ENCODE assay signal across 8 mouse cellular contexts in genomic region chr5:115215273-115216185, GRCm38 (mm10). TPM values are rescaled to one million over a fixed set of nuclear protein-coding genes. Genes with fewer than 3 reads are reported as not detected.
DNase-seq lines count a peak whose midpoint lies in the region; ATAC-seq and TF ChIP-seq lines count a peak whose summit lies in the region.

No protein-coding gene starts in this region.

- H3K9ac ChIP-seq in liver, embryonic 12.5 days, result no peak overlapping the region
- H3K9ac ChIP-seq in liver, postnatal 0 days (replicated peaks), result no peak overlapping the region
- 0 out of 2 replicates have a peak overlapping the region, but pooled peaks have one; percentile 22 for H3K9ac ChIP-seq in intestine, postnatal 0 days (ENCODE audit: low read depth, low read length)
- H3K9ac ChIP-seq in neural tube, embryonic 15.5 days (replicated peaks), result peak overlapping the region; percentile 61

- H3K4me3 ChIP-seq in cerebellum, adult 2 months (replicated peaks; ENCODE audit: insufficient read depth, low read depth, low read length), result peak overlapping the region; percentile 83
- no peak overlapping the region for H3K4me3 ChIP-seq in liver, embryonic 12.5 days
- no peak overlapping the region for H3K4me3 ChIP-seq in liver, postnatal 0 days (ENCODE audit: low read depth, low read length)
- peak overlapping the region; percentile 31; the same call in 1 of the 2 replicates for H3K4me3 ChIP-seq in intestine, postnatal 0 days (ENCODE audit: low read depth, low read length)
- peak overlapping the region; percentile 44 for H3K4me3 ChIP-seq in neural tube, embryonic 15.5 days (replicated peaks)

- WGBS in cerebellum, adult 2 months, result 17% methylated on average over 27 of the region's 27 CpGs
- WGBS in liver, embryonic 12.5 days (ENCODE audit: insufficient replicate concordance), result 30% methylated on average over 27 of the region's 27 CpGs
- WGBS in liver, postnatal 0 days (ENCODE audit: insufficient replicate concordance), result 28% methylated on average over 27 of the region's 27 CpGs
- WGBS in intestine, postnatal 0 days, result 29% methylated on average over 27 of the region's 27 CpGs
- 19% methylated on average over 27 of the region's 27 CpGs for WGBS in neural tube, embryonic 15.5 days

- no peak for TF ChIP-seq EP300 in liver, postnatal 0 days (IDR thresholded peaks at IDR 0.05; ENCODE audit: low read depth)

- peaks cover 8% of the 10 kb centered on the region for H3K9me3 ChIP-seq in liver, embryonic 12.5 days (replicated peaks)
- no peaks in the 10 kb centered on the region for H3K9me3 ChIP-seq in liver, postnatal 0 days (ENCODE audit: low read length)
- H3K9me3 ChIP-seq in intestine, postnatal 0 days (ENCODE audit: control insufficient read depth), result no peaks in the 10 kb centered on the region
- no peaks in the 10 kb centered on the region for H3K9me3 ChIP-seq in neural tube, embryonic 15.5 days (replicated peaks)

- peaks cover 17% of the 10 kb centered on the region; the same call in 1 of the 2 replicates for H3K4me1 ChIP-seq in cerebellum, adult 2 months (ENCODE audit: control insufficient read depth, insufficient read depth, low read length)
- no peaks in the 10 kb centered on the region for H3K4me1 ChIP-seq in liver, embryonic 12.5 days
- H3K4me1 ChIP-seq in liver, postnatal 0 days (ENCODE audit: insufficient read depth), result no peaks in the 10 kb centered on the region
- no peaks in the 10 kb centered on the region for H3K4me1 ChIP-seq in intestine, postnatal 0 days (replicated peaks; ENCODE audit: control insufficient read depth, insufficient read depth, low read length)
- peaks cover 15% of the 10 kb centered on the region for H3K4me1 ChIP-seq in neural tube, embryonic 15.5 days

- peak in 1 of 2 experiments; percentile 51 for DNase-seq in cerebellum, adult 2 months
- no peak for DNase-seq in cerebellum, adult 9-10 months
- no peak for DNase-seq in liver, postnatal 0 days
- DNase-seq in spleen, adult 18-20 months, result no peak
- DNase-seq in embryo, embryonic 11 days, result no peak

- H3K27ac ChIP-seq in cerebellum, adult 2 months (ENCODE audit: insufficient read depth, low read length), result peak overlapping the region; percentile 93
- no peak overlapping the region for H3K27ac ChIP-seq in liver, embryonic 12.5 days
- H3K27ac ChIP-seq in liver, postnatal 0 days (ENCODE audit: low read depth), result no peak overlapping the region
- no peak overlapping the region for H3K27ac ChIP-seq in intestine, postnatal 0 days (ENCODE audit: low read depth, low read length)
- H3K27ac ChIP-seq in neural tube, embryonic 15.5 days (replicated peaks), result peak overlapping the region; percentile 81

- H3K36me3 ChIP-seq in liver, embryonic 12.5 days, result no peaks in the 10 kb centered on the region
- H3K36me3 ChIP-seq in liver, postnatal 0 days (replicated peaks; ENCODE audit: insufficient read depth, low read length), result no peaks in the 10 kb centered on the region
- H3K36me3 ChIP-seq in intestine, postnatal 0 days (ENCODE audit: control insufficient read depth, insufficient read depth), result no peaks in the 10 kb centered on the region
- no peaks in the 10 kb centered on the region for H3K36me3 ChIP-seq in neural tube, embryonic 15.5 days

- peak overlapping the region; percentile 47 for H3K4me2 ChIP-seq in liver, embryonic 12.5 days
- no peak overlapping the region for H3K4me2 ChIP-seq in liver, postnatal 0 days (ENCODE audit: low read depth, low read length)
- H3K4me2 ChIP-seq in intestine, postnatal 0 days (replicated peaks; ENCODE audit: low read depth), result peak overlapping the region; percentile 57
- peak overlapping the region; percentile 67 for H3K4me2 ChIP-seq in neural tube, embryonic 15.5 days

- no peaks in the 10 kb centered on the region for H3K27me3 ChIP-seq in cerebellum, adult 2 months (ENCODE audit: control insufficient read depth, insufficient read depth, low read length)
- H3K27me3 ChIP-seq in liver, embryonic 12.5 days (replicated peaks), result peaks cover 89% of the 10 kb centered on the region
- peaks cover 19% of the 10 kb centered on the region for H3K27me3 ChIP-seq in liver, postnatal 0 days (ENCODE audit: insufficient read depth, low read length)
- peaks cover 22% of the 10 kb centered on the region for H3K27me3 ChIP-seq in intestine, postnatal 0 days (replicated peaks; ENCODE audit: control insufficient read depth, insufficient read depth, low read length)
- no peaks in the 10 kb centered on the region for H3K27me3 ChIP-seq in neural tube, embryonic 15.5 days (replicated peaks)

- no peak for TF ChIP-seq CTCF in cerebellum, adult 2 months (IDR thresholded peaks at IDR 0.05; ENCODE audit: borderline replicate concordance, insufficient read depth, low read depth, low read length)
- no peak for TF ChIP-seq CTCF in liver, postnatal 0 days (IDR thresholded peaks at IDR 0.05; ENCODE audit: low read depth)
- TF ChIP-seq CTCF in intestine, postnatal 0 days (IDR thresholded peaks at IDR 0.05; ENCODE audit: low read depth), result no peak

- no peak for ATAC-seq in liver, embryonic 12.5 days
- ATAC-seq in liver, postnatal 0 days, result no peak
- no peak for ATAC-seq in intestine, postnatal 0 days
- peak; percentile 61; the same call in 1 of the 2 replicates for ATAC-seq in neural tube, embryonic 15.5 days (ENCODE audit: low FRiP score)

- TF ChIP-seq POLR2A in cerebellum, adult 2 months (IDR thresholded peaks at IDR 0.05; ENCODE audit: borderline replicate concordance, insufficient read depth, low read length), result no peak

RNA-seq across cellular contexts. Expression of gene Pop5, which starts 20.1 kb away (rescaled TPM):
- polyA plus RNA-seq in cerebellum, adult 2 months (2012; rRNA removed), result 168 and 177 TPM in 2 replicates
- 140 and 143 TPM in 2 replicates for polyA plus RNA-seq in liver, embryonic 12.5 days (2016; fragmentation: Nextera tagmentation; extraction: Ambion mirVana)
- polyA plus RNA-seq in liver, postnatal 0 days (2015; fragmentation: Nextera tagmentation; extraction: Ambion mirVana), result 58.7 and 61.8 TPM in 2 replicates
- polyA plus RNA-seq in intestine, postnatal 0 days (2015; fragmentation: Nextera tagmentation; extraction: Ambion mirVana), result 75.7 and 77.1 TPM in 2 replicates
- polyA plus RNA-seq in neural tube, embryonic 15.5 days (2015; fragmentation: Nextera tagmentation; extraction: Ambion mirVana), result 117 and 127 TPM in 2 replicates

RNA-seq across cellular contexts. Expression of gene Cabp1, which starts 21.3 kb away (rescaled TPM):
- polyA plus RNA-seq in cerebellum, adult 2 months (2012; rRNA removed), result 278 and 294 TPM in 2 replicates
- polyA plus RNA-seq in liver, embryonic 12.5 days (2016; fragmentation: Nextera tagmentation; extraction: Ambion mirVana), result 0.20 and 0.36 TPM in 2 replicates
- polyA plus RNA-seq in liver, postnatal 0 days (2015; fragmentation: Nextera tagmentation; extraction: Ambion mirVana), result not detected in 2 replicates
- 0.57 and 0.90 TPM in 2 replicates for polyA plus RNA-seq in intestine, postnatal 0 days (2015; fragmentation: Nextera tagmentation; extraction: Ambion mirVana)
- 17.4 and 23.1 TPM in 2 replicates for polyA plus RNA-seq in neural tube, embryonic 15.5 days (2015; fragmentation: Nextera tagmentation; extraction: Ambion mirVana)

RNA-seq across cellular contexts. Expression of gene Rnf10, which starts 57.2 kb away (rescaled TPM):
- polyA plus RNA-seq in cerebellum, adult 2 months (2012; rRNA removed), result 141 and 151 TPM in 2 replicates
- polyA plus RNA-seq in liver, embryonic 12.5 days (2016; fragmentation: Nextera tagmentation; extraction: Ambion mirVana), result 166 and 172 TPM in 2 replicates
- polyA plus RNA-seq in liver, postnatal 0 days (2015; fragmentation: Nextera tagmentation; extraction: Ambion mirVana), result 75.4 and 78.4 TPM in 2 replicates
- 64.9 and 69.1 TPM in 2 replicates for polyA plus RNA-seq in intestine, postnatal 0 days (2015; fragmentation: Nextera tagmentation; extraction: Ambion mirVana)
- 171 and 197 TPM in 2 replicates for polyA plus RNA-seq in neural tube, embryonic 15.5 days (2015; fragmentation: Nextera tagmentation; extraction: Ambion mirVana)

RNA-seq across cellular contexts. Expression of gene Mlec, which starts 57.5 kb away (rescaled TPM):
- polyA plus RNA-seq in cerebellum, adult 2 months (2012; rRNA removed), result 66.0 and 80.2 TPM in 2 replicates
- polyA plus RNA-seq in liver, embryonic 12.5 days (2016; fragmentation: Nextera tagmentation; extraction: Ambion mirVana), result 46.8 and 49.2 TPM in 2 replicates
- polyA plus RNA-seq in liver, postnatal 0 days (2015; fragmentation: Nextera tagmentation; extraction: Ambion mirVana), result 8.2 and 10.1 TPM in 2 replicates
- 56.7 and 59.7 TPM in 2 replicates for polyA plus RNA-seq in intestine, postnatal 0 days (2015; fragmentation: Nextera tagmentation; extraction: Ambion mirVana)
- polyA plus RNA-seq in neural tube, embryonic 15.5 days (2015; fragmentation: Nextera tagmentation; extraction: Ambion mirVana), result 34.3 and 40.4 TPM in 2 replicates

Comparison
In these comparisons a context has a peak if more than half of its experiments do, and no peak if none do; other contexts are left out.
1. H3K27ac ChIP-seq: peak in cerebellum, adult 2 months (single experiment) and neural tube, embryonic 15.5 days (single experiment); none in liver, embryonic 12.5 days (single experiment), liver, postnatal 0 days (single experiment) and intestine, postnatal 0 days (single experiment).
2. H3K4me3 ChIP-seq: peak in cerebellum, adult 2 months (single experiment), intestine, postnatal 0 days (single experiment) and neural tube, embryonic 15.5 days (single experiment); none in liver, embryonic 12.5 days (single experiment) and liver, postnatal 0 days (single experiment).
3. H3K9ac ChIP-seq: peak in intestine, postnatal 0 days (single experiment) and neural tube, embryonic 15.5 days (single experiment); none in liver, embryonic 12.5 days (single experiment) and liver, postnatal 0 days (single experiment).